Mouse (Mus musculus) mature B cell (primary cell): ENCODE measurements around the gene Insyn1.

ENCODE experiments used
- in situ Hi-C: fragments of 300-500 bp; cut with MboI; formaldehyde crosslinking; loops from 2 replicates; pipeline ENCODE4 v1.14.3; 2019

Gene Insyn1

GRCm38 (mm10) chr9:58487851-58488801, at the start of gene Insyn1:
TSS of gene Insyn1 (plus strand) at chr9:58488603.
- in situ Hi-C loops, result no loop called here

GRCm38 (mm10) chr9:58438921-58439396, 49.4 kb upstream of the Insyn1 start:
- in situ Hi-C loops, result no loop called here

GRCm38 (mm10) chr9:58440100-58440499, 48.3 kb upstream of the Insyn1 start:
- in situ Hi-C loops, result no loop called here

GRCm38 (mm10) chr9:58440614-58441013, 47.8 kb upstream of the Insyn1 start:
- in situ Hi-C loops, result no loop called here

- in situ Hi-C loops, result no loop called here
These were observed 46.9 kb upstream of the Insyn1 start for GRCm38 (mm10) chr9:58441351-58442104.

GRCm38 (mm10) chr9:58442105-58443010, 46.0 kb upstream of the Insyn1 start:
- in situ Hi-C loops, result no loop called here

GRCm38 (mm10) chr9:58443061-58443460, 45.3 kb upstream of the Insyn1 start:
- in situ Hi-C loops, result no loop called here

- in situ Hi-C loops, result no loop called here
These were observed 41.6 kb upstream of the Insyn1 start for GRCm38 (mm10) chr9:58446829-58447228.

GRCm38 (mm10) chr9:58447997-58448595, 40.3 kb upstream of the Insyn1 start:
- in situ Hi-C loops, result no loop called here

- in situ Hi-C loops, result no loop called here
These were observed 38.9 kb upstream of the Insyn1 start for GRCm38 (mm10) chr9:58449526-58449925.

GRCm38 (mm10) chr9:58453791-58454378, 34.5 kb upstream of the Insyn1 start:
- in situ Hi-C loops, result no loop called here

GRCm38 (mm10) chr9:58454886-58455285, 33.5 kb upstream of the Insyn1 start:
- in situ Hi-C loops, result no loop called here

GRCm38 (mm10) chr9:58455798-58456197, 32.6 kb upstream of the Insyn1 start:
- in situ Hi-C loops, result no loop called here

GRCm38 (mm10) chr9:58457481-58457955, 30.9 kb upstream of the Insyn1 start:
- in situ Hi-C loops, result no loop called here

- in situ Hi-C loops, result no loop called here
These were observed 30.1 kb upstream of the Insyn1 start for GRCm38 (mm10) chr9:58458341-58458740.

GRCm38 (mm10) chr9:58458856-58459553, 29.4 kb upstream of the Insyn1 start:
- in situ Hi-C loops, result no loop called here

GRCm38 (mm10) chr9:58467345-58468025, 20.9 kb upstream of the Insyn1 start:
- in situ Hi-C loops, result no loop called here

GRCm38 (mm10) chr9:58470466-58470865, 17.9 kb upstream of the Insyn1 start:
- in situ Hi-C loops, result no loop called here

- in situ Hi-C loops, result no loop called here
These were observed 15.1 kb upstream of the Insyn1 start for GRCm38 (mm10) chr9:58473211-58473815.
